Mouse (Mus musculus): ENCODE results near the gene Atg9b. TPM values are rescaled to one million over a fixed set of nuclear protein-coding genes. Genes with fewer than 3 reads are reported as not detected.

The Atg9b gene
- polyA plus RNA-seq, 1 experiment from 2014 or later = 0.12 TPM

- WGBS = 84% methylated on average over 9 of the region's 9 CpGs
- Histone ChIP-seq H3K4me1 (replicated peaks; ENCODE audit: control insufficient read depth, insufficient read depth, low read length) (0 out of 2 replicates have a peak, but pooled peaks cover 5% of the 10 kb centered on the region), H3K27me3 (ENCODE audit: control insufficient read depth, insufficient read depth, low read length) (no peaks in the 10 kb centered on the region), H3K9ac (ENCODE audit: low read depth, low read length) (no peak overlapping the region), H3K4me3 (ENCODE audit: low read depth, low read length) (no peak overlapping the region), H3K9me3 (ENCODE audit: control insufficient read depth, low read length) (no peaks in the 10 kb centered on the region), H3K27ac (ENCODE audit: low read depth, low read length) (no peak overlapping the region), H3K36me3 (ENCODE audit: control insufficient read depth, insufficient read depth, low read length) (no peaks in the 10 kb centered on the region), H3K4me2 (replicated peaks; ENCODE audit: low read depth, low read length) (no peak overlapping the region)
- ATAC-seq (ENCODE audit: low FRiP score) = no peak
- DNase-seq (ENCODE audit: low spot score) = no peak
These were observed 25.5 kb downstream of the Atg9b start for GRCm38 (mm10) chr5:24366426-24366825.

- Histone ChIP-seq H3K4me3 (ENCODE audit: low read depth, low read length) (no peak overlapping the region), H3K4me1 (replicated peaks; ENCODE audit: control insufficient read depth, insufficient read depth, low read length) (0 out of 2 replicates have a peak, but pooled peaks cover 5% of the 10 kb centered on the region), H3K27me3 (ENCODE audit: control insufficient read depth, insufficient read depth, low read length) (no peaks in the 10 kb centered on the region), H3K9ac (ENCODE audit: low read depth, low read length) (no peak overlapping the region), H3K36me3 (ENCODE audit: control insufficient read depth, insufficient read depth, low read length) (no peaks in the 10 kb centered on the region), H3K4me2 (replicated peaks; ENCODE audit: low read depth, low read length) (no peak overlapping the region), H3K27ac (ENCODE audit: low read depth, low read length) (no peak overlapping the region), H3K9me3 (ENCODE audit: control insufficient read depth, low read length) (no peaks in the 10 kb centered on the region)
- 38% methylated on average over 5 of the region's 5 CpGs for WGBS
- no peak for ATAC-seq (ENCODE audit: low FRiP score)
- DNase-seq (ENCODE audit: low spot score) = no peak
These were observed 26.4 kb downstream of the Atg9b start for GRCm38 (mm10) chr5:24365528-24365927.

- H3K9ac ChIP-seq (ENCODE audit: low read depth, low read length) = no peak overlapping the region
- DNase-seq (ENCODE audit: low spot score) (no peak), ATAC-seq (ENCODE audit: low FRiP score) (no peak)
- no peaks in the 10 kb centered on the region for H3K36me3 ChIP-seq (ENCODE audit: control insufficient read depth, insufficient read depth, low read length)
- H3K9me3 ChIP-seq (ENCODE audit: control insufficient read depth, low read length) = no peaks in the 10 kb centered on the region
- no peak overlapping the region for H3K4me2 ChIP-seq (replicated peaks; ENCODE audit: low read depth, low read length)
- H3K27ac ChIP-seq (ENCODE audit: low read depth, low read length) = no peak overlapping the region
- 0 out of 2 replicates have a peak, but pooled peaks cover 5% of the 10 kb centered on the region for H3K4me1 ChIP-seq (replicated peaks; ENCODE audit: control insufficient read depth, insufficient read depth, low read length)
- H3K4me3 ChIP-seq (ENCODE audit: low read depth, low read length) = no peak overlapping the region
- WGBS = 87% methylated on average over 10 of the region's 10 CpGs
- no peaks in the 10 kb centered on the region for H3K27me3 ChIP-seq (ENCODE audit: control insufficient read depth, insufficient read depth, low read length)
These were observed 27.0 kb downstream of the Atg9b start for GRCm38 (mm10) chr5:24364963-24365362.

GRCm38 (mm10) chr5:24364508-24364907 lies 27.4 kb downstream of the Atg9b start, which contains the start of gene Nos3:
Gene Nos3, plus strand, starts transcription at chr5:24364810.
- Histone ChIP-seq H3K4me1 (replicated peaks; ENCODE audit: control insufficient read depth, insufficient read depth, low read length) (0 out of 2 replicates have a peak, but pooled peaks cover 5% of the 10 kb centered on the region), H3K9me3 (ENCODE audit: control insufficient read depth, low read length) (no peaks in the 10 kb centered on the region), H3K36me3 (ENCODE audit: control insufficient read depth, insufficient read depth, low read length) (no peaks in the 10 kb centered on the region), H3K27me3 (ENCODE audit: control insufficient read depth, insufficient read depth, low read length) (no peaks in the 10 kb centered on the region), H3K27ac (ENCODE audit: low read depth, low read length) (no peak within 1 kb of the TSS), H3K4me2 (replicated peaks; ENCODE audit: low read depth, low read length) (no peak within 1 kb of the TSS), H3K4me3 (ENCODE audit: low read depth, low read length) (no peak within 1 kb of the TSS), H3K9ac (ENCODE audit: low read depth, low read length) (no peak within 1 kb of the TSS)
- DNase-seq (ENCODE audit: low spot score) (no peak), ATAC-seq (ENCODE audit: low FRiP score) (no peak)
- 38% methylated on average over 12 of the region's 12 CpGs for WGBS

- no peak overlapping the region for H3K27ac ChIP-seq (ENCODE audit: low read depth, low read length)
These were observed 27.9 kb downstream of the Atg9b start for GRCm38 (mm10) chr5:24364061-24364460.

GRCm38 (mm10) chr5:24363467-24363866 lies 28.5 kb downstream of the Atg9b start:
- Histone ChIP-seq H3K27me3 (ENCODE audit: control insufficient read depth, insufficient read depth, low read length) (no peaks in the 10 kb centered on the region), H3K4me1 (replicated peaks; ENCODE audit: control insufficient read depth, insufficient read depth, low read length) (0 out of 2 replicates have a peak, but pooled peaks cover 5% of the 10 kb centered on the region), H3K4me2 (replicated peaks; ENCODE audit: low read depth, low read length) (no peak overlapping the region), H3K9me3 (ENCODE audit: control insufficient read depth, low read length) (no peaks in the 10 kb centered on the region), H3K36me3 (ENCODE audit: control insufficient read depth, insufficient read depth, low read length) (no peaks in the 10 kb centered on the region), H3K27ac (ENCODE audit: low read depth, low read length) (no peak overlapping the region), H3K9ac (ENCODE audit: low read depth, low read length) (no peak overlapping the region), H3K4me3 (ENCODE audit: low read depth, low read length) (no peak overlapping the region)
- ATAC-seq (ENCODE audit: low FRiP score) (no peak), DNase-seq (ENCODE audit: low spot score) (no peak)
- 95% methylated on average over 2 of the region's 2 CpGs for WGBS

More at GRCm38 (mm10) chr5:24364061-24364460, 27.9 kb downstream of the Atg9b start:
- H3K4me3 ChIP-seq (ENCODE audit: low read depth, low read length) = no peak overlapping the region
- no peak for DNase-seq (ENCODE audit: low spot score)
- H3K4me2 ChIP-seq (replicated peaks; ENCODE audit: low read depth, low read length) = no peak overlapping the region
- no peaks in the 10 kb centered on the region for H3K36me3 ChIP-seq (ENCODE audit: control insufficient read depth, insufficient read depth, low read length)
- 0 out of 2 replicates have a peak, but pooled peaks cover 5% of the 10 kb centered on the region for H3K4me1 ChIP-seq (replicated peaks; ENCODE audit: control insufficient read depth, insufficient read depth, low read length)
- no peak overlapping the region for H3K9ac ChIP-seq (ENCODE audit: low read depth, low read length)
- no peak for ATAC-seq (ENCODE audit: low FRiP score)
- 60% methylated on average over 3 of the region's 3 CpGs for WGBS
- H3K9me3 ChIP-seq (ENCODE audit: control insufficient read depth, low read length) = no peaks in the 10 kb centered on the region
- H3K27me3 ChIP-seq (ENCODE audit: control insufficient read depth, insufficient read depth, low read length) = no peaks in the 10 kb centered on the region

GRCm38 (mm10) chr5:24360792-24361454 lies 31.0 kb downstream of the Atg9b start:
- H3K9me3 ChIP-seq (ENCODE audit: control insufficient read depth, low read length) = no peaks in the 10 kb centered on the region
- 0% methylated on average over 7 of the region's 7 CpGs for WGBS
- peak; percentile 63 for ATAC-seq (ENCODE audit: low FRiP score)
- H3K4me1 ChIP-seq (replicated peaks; ENCODE audit: control insufficient read depth, insufficient read depth, low read length) = 0 out of 2 replicates have a peak, but pooled peaks cover 5% of the 10 kb centered on the region
- no peaks in the 10 kb centered on the region for H3K36me3 ChIP-seq (ENCODE audit: control insufficient read depth, insufficient read depth, low read length)
- no peak overlapping the region for H3K4me3 ChIP-seq (ENCODE audit: low read depth, low read length)
- no peaks in the 10 kb centered on the region; the same call in 1 of the 2 replicates for H3K27me3 ChIP-seq (ENCODE audit: control insufficient read depth, insufficient read depth, low read length)
- no peak overlapping the region for H3K9ac ChIP-seq (ENCODE audit: low read depth, low read length)
- H3K4me2 ChIP-seq (replicated peaks; ENCODE audit: low read depth, low read length) = no peak overlapping the region
- no peak overlapping the region for H3K27ac ChIP-seq (ENCODE audit: low read depth, low read length)
- peak; percentile 91 for DNase-seq (ENCODE audit: low spot score)

GRCm38 (mm10) chr5:24357461-24357860 lies 34.5 kb downstream of the Atg9b start:
- H3K4me2 ChIP-seq (replicated peaks; ENCODE audit: low read depth, low read length) = no peak overlapping the region
- ATAC-seq (ENCODE audit: low FRiP score) = no peak
- no peaks in the 10 kb centered on the region for H3K9me3 ChIP-seq (ENCODE audit: control insufficient read depth, low read length)
- 14% methylated on average over 7 of the region's 7 CpGs for WGBS
- peaks cover 9% of the 10 kb centered on the region for H3K4me1 ChIP-seq (replicated peaks; ENCODE audit: control insufficient read depth, insufficient read depth, low read length)
- no peak overlapping the region for H3K4me3 ChIP-seq (ENCODE audit: low read depth, low read length)
- peak; percentile 89 for DNase-seq (ENCODE audit: low spot score)
- H3K36me3 ChIP-seq (ENCODE audit: control insufficient read depth, insufficient read depth, low read length) = no peaks in the 10 kb centered on the region
- H3K27ac ChIP-seq (ENCODE audit: low read depth, low read length) = no peak overlapping the region
- no peak overlapping the region for H3K9ac ChIP-seq (ENCODE audit: low read depth, low read length)
- H3K27me3 ChIP-seq (ENCODE audit: control insufficient read depth, insufficient read depth, low read length) = no peaks in the 10 kb centered on the region; the same call in 1 of the 2 replicates

- H3K36me3 ChIP-seq (ENCODE audit: control insufficient read depth, insufficient read depth, low read length) = no peaks in the 10 kb centered on the region
- 48% methylated on average over 4 of the region's 4 CpGs for WGBS
- no peak overlapping the region for H3K4me2 ChIP-seq (replicated peaks; ENCODE audit: low read depth, low read length)
- no peak overlapping the region for H3K9ac ChIP-seq (ENCODE audit: low read depth, low read length)
- no peak overlapping the region for H3K27ac ChIP-seq (ENCODE audit: low read depth, low read length)
- no peaks in the 10 kb centered on the region; the same call in 1 of the 2 replicates for H3K27me3 ChIP-seq (ENCODE audit: control insufficient read depth, insufficient read depth, low read length)
- H3K9me3 ChIP-seq (ENCODE audit: control insufficient read depth, low read length) = no peaks in the 10 kb centered on the region
- ATAC-seq (ENCODE audit: low FRiP score) (no peak), DNase-seq (ENCODE audit: low spot score) (no peak)
- no peak overlapping the region for H3K4me3 ChIP-seq (ENCODE audit: low read depth, low read length)
- H3K4me1 ChIP-seq (replicated peaks; ENCODE audit: control insufficient read depth, insufficient read depth, low read length) = peaks cover 14% of the 10 kb centered on the region
These were observed 35.2 kb downstream of the Atg9b start for GRCm38 (mm10) chr5:24356764-24357163.
